Mouse (Mus musculus) ES-CJ7 (cell line): Measurements from ENCODE around the gene Vps11.
"Not testable (repeated sequence)": the region's sequence is repeated elsewhere in the genome, so short reads cannot be mapped to it uniquely, and the experiment has no call there.

ENCODE experiments used
- DNase-seq: peaks from one replicate; pipeline ENCODE4 v3.0.0; 2011; ENCODE audit warnings: low read depth, low spot score

Vps11 gene

GRCm38 (mm10) chr9:44361190-44361917, at the start of gene Vps11:
TSS of gene Vps11 (minus strand) at chr9:44361670.
- DNase-seq, result peak; percentile 99

- peak; percentile 57 for DNase-seq
Observed at GRCm38 (mm10) chr9:44410647-44411336, 49.3 kb upstream of the Vps11 start.

GRCm38 (mm10) chr9:44408693-44409092, 47.2 kb upstream of the Vps11 start:
- not testable (repeated sequence) for DNase-seq

- DNase-seq, result no peak
Observed at GRCm38 (mm10) chr9:44407752-44408097, 46.3 kb upstream of the Vps11 start.

DNA sequence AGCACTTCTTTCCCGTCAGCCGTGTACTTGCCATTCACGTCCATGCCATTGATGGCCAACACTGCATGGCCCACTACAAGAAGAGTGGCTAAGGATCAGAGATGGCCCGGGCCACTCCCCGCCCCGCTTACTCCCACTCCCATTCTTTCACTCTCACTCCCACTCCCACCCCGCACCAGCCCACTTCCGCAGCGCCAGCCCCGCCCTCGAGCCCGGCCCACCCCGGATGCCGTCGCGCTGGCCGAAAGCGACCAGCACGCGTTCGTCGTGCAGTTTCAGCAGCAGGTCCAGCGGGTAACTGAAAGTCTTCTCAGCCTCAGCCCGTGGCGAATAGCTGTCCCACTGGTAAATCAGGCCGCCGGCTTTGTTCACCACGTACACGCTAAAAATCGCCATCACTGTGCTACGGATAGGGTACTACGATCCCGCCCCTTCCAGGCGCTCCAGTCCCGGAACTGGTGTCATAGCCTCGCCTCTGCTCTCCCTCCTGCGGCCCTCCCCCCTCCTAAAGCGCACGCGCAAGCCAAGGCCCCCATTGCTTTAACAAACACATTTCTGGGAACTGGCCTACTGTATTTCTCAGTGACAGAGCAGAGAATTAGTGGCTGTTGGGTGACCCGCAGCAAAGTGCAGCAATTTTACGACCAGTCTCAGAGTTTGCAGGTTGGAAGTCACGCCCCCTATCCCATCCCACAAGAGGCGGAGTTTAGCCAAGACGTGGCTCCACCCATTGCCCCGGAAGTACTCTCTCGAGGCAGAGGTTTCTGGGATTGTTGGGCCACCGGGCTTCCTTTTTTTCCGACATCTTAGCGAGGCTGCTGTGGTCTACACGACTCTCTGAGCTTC, 45.7 kb upstream of the Vps11 start, which contains the start of the genes Rps25 and Trappc4:
TSS of gene Rps25 (plus strand) at position 234 of the 846 bp plus-strand sequence.
TSS of gene Trappc4 (minus strand) at position 695 of the 846 bp plus-strand sequence.
- peak; percentile 95 for DNase-seq

DNA sequence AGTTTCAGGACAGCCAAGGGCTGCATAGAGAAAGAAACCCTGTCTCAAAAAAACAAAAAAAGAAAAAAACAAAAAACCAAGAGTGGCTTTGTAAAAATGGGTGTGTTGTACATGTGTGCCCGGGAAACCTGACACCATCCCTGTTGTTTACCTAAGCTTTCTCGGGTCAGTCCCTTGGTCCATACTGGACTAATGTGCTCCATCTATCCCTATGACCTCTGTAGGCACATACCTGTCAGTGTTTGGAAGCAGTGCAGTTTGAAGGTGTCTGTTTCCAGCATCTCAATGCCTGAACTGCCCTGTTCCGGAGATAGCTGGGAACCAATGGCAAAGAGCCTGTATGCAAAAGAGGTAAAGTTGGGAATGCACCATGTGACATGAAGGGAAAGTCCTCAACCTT, 43.5 kb upstream of the Vps11 start:
- DNase-seq, result no peak

DNA sequence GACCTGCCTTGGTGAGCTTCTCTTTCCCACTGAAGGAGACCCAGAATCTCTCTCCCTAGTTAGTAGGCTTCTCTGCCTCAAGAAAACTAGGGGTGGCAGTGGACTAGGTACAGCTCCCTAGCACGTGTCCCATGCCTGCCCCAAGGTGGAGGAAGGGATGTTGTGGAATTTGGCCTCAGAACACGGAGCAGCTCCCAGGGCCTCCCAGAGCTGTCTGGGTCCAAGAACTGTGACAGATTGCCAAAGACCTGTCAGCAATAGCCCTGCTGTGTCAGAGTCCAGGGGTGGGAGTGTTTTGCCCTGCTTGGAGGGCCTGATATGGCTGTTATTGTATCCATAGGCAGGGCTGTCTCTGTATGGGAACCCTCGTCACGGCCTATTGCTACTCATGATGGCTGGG, 39.6 kb upstream of the Vps11 start:
- DNase-seq, result no peak

DNA sequence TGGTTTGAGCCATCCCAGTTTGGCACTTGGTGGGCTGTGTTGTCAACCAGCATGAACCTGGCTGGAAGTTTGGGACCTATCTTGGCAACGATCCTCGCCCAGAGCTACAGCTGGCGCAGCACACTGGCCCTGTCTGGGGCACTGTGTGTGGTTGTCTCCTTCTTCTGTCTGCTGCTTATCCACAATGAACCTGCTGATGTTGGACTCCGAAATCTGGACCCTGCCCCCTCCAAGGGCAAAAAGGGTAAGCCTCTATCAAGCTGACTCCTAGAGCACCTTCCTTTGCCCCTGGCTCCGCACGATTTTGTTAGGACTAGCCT, 38.3 kb upstream of the Vps11 start:
- DNase-seq, result no peak

DNA sequence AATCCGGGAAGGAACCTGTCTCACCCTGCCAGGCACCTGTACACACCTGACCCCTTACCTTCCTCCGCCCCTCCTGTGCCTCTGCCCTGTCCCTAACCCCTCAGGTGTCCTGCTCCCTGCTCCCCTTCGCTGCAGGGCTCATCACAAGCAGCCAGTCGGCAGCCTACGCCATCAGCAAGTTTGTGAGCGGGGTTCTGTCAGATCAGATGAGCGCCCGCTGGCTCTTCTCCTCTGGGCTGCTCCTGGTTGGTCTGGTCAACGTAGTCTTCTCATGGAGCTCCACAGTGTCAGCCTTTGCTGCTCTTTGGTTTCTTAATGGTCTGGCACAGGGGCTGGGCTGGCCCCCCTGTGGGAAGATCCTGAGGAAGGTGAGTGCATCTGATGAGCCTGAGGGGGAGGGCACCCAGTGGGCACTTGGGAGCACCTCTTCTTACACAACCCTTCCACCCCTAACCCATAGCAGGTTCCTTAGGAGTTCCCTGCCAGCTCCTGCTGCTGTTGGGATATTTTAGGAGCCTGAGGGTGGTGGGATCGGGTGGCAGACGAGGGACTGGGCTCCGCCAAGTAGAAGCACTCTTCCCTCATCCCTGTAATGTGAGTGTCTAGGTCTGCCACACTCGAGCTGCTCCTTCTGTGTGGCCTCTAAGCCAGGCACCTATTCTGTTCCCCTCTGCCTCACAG, 37.8 kb upstream of the Vps11 start:
- DNase-seq, result no peak

GRCm38 (mm10) chr9:44398551-44398950, 37.1 kb upstream of the Vps11 start:
- no peak for DNase-seq

- DNase-seq, result no peak
Observed at GRCm38 (mm10) chr9:44398087-44398486, 36.6 kb upstream of the Vps11 start.

- DNase-seq, result peak; percentile 97
Observed at GRCm38 (mm10) chr9:44396684-44397411, 35.4 kb upstream of the Vps11 start, which contains the start of gene Slc37a4. TSS of gene Slc37a4 (plus strand) at chr9:44396852.

GRCm38 (mm10) chr9:44391466-44391865, 30.0 kb upstream of the Vps11 start:
- peak; percentile 67 for DNase-seq

- DNase-seq, result peak; percentile 73
Observed at GRCm38 (mm10) chr9:44389273-44389672, 27.8 kb upstream of the Vps11 start.

DNA sequence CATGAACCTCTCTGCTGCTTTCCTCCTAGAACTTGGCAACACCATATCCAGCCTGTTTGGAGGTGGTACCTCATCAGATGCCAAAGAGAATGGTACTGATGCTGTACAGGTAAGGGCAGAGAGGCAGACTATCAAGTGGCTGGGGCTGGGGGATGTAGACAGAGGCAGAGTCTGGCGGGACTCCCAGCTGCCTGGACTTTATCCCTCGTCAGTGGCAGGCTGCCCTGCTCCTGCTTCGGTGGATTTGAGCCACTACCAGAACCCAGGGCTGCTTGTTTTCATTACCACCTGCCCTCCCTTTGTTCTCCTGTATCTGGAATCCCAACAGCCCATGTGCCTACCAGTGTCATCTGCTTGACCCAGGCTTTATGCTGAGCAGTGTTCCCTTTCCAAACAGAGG, 25.8 kb upstream of the Vps11 start:
- no peak for DNase-seq

GRCm38 (mm10) chr9:44384596-44384995, 23.1 kb upstream of the Vps11 start:
- DNase-seq, result no peak

DNA sequence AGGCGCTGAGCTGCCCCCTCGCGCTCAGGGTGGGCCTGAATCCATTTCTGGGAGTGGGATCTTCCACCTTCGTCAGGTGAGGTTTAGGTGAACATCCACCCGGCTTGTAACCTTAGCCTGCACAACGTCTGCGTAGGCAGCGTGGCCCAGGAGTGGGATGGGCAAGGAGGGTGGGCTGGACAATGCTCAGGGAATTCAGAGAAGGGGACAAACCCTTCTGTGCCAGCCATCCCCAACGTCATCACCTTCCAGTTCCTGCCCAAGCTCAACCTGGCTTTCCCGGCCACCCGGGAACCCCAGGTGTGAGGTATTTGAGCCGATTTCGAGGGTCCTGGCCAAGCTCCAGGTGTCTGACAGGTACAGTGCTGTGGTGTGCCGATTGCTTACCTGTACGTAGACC, 18.4 kb upstream of the Vps11 start:
- no peak for DNase-seq

GRCm38 (mm10) chr9:44379054-44379834, 17.8 kb upstream of the Vps11 start, which contains the start of gene Hyou1:
TSS of gene Hyou1 (plus strand) at chr9:44379490.
- peak; percentile 98 for DNase-seq

GRCm38 (mm10) chr9:44378153-44378730, 16.8 kb upstream of the Vps11 start:
- DNase-seq, result no peak

GRCm38 (mm10) chr9:44377335-44377734, 15.9 kb upstream of the Vps11 start:
- DNase-seq, result not testable (repeated sequence)
